Mouse (Mus musculus) spleen, adult 12 weeks (tissue): Measurements from ENCODE around the gene C1ql2.

Experiments
- DNase-seq: peaks from one replicate; pipeline ENCODE4 v3.0.0; 2022; ENCODE audit warnings: low spot score

The C1ql2 gene

DNA sequence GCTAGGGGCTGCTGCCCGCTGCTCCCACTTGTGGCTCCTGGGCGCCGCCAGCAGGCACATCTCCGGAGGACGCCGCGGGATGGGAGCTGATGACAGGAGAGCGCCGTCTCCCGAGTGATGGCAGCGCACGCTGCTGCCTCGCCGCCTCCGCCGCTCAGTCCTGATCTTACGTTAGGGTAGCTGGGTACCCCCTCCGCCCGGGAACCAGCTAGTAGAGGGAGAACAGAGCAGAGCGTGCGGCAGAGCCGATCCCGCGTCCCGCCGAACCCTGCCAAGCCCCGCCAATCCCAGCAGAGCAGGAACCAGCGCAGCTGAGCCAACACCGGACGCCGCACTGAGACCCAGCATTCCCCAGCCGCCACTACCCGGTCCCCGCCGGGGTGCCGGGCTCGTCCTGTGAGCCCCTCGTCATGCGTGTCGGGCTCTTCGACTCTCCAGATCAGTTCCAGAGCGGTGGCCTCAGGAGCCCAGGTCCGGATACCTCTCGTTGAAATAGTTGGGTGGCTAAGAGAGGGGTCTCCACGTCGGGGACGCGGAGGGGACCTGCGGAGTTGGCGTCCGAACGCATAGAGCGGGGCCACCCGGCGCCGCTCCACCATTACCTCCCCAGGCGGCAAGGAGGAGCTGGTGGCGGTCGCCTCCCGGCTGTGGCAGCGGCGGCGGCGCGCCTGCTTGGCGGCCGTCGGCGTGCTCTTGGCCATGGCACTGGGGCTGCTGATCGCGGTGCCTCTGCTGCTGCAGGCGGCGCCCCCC is at the start of gene C1ql2:
TSS of gene C1ql2 (plus strand) at position 164 of the 753 bp plus-strand sequence.
- DNase-seq: no peak

DNA sequence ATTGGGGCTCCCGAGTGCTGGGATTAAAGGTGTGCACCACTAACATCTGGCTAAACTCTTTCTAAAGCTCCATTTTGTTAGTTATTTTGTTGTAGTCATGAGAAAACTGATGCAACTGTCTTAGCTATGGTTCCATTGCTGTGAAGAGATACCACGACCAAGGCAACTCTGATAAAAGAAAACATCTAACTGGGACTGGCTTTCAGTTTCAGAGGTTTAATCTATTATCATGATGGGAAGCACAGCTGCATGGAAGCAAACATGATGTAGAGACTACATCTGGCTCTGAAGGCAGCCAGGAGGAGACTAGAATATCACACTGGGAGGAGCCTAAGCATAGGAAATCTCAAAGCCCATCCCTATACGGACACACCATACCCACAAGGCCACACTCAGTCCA is 48.7 kb upstream of the C1ql2 start:
- no peak for DNase-seq

DNA sequence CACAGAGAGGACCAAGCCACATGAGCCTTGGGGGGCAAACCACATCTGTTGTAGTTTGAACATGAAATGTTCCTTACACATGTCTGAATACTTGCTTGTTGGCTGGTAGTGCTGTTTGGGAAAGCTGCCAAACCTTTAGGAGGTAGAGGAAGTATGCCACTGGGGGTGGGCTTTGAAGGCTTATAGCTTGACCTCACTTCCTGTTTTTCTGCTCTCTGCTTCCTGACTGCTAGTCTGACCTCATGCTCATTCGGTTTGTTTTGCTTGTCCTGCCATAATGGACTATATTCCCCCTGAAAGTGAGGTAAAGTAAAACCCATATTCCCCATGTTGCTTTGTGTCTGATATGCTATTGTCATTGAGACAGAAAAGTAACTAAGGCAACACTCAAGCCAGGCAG is 46.6 kb upstream of the C1ql2 start:
- DNase-seq: no peak

DNA sequence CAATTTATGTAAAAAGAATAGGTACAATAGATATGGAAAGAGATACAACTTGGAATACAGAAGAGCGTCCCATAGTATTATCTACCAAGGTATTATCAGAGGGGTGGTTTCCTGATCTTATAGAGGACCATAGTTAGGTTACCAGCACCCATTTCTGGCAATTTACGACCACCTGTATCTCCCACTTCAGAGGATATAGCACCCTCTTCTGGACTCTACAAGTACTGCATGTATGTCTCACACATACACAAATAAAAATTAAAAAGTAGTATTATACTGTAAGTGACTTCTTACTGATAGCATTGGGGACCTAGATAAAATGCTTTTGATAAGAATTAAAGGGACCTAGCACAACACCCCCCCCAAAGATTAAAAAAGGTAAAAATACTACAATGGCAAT is 43.4 kb upstream of the C1ql2 start:
- no peak for DNase-seq

DNA sequence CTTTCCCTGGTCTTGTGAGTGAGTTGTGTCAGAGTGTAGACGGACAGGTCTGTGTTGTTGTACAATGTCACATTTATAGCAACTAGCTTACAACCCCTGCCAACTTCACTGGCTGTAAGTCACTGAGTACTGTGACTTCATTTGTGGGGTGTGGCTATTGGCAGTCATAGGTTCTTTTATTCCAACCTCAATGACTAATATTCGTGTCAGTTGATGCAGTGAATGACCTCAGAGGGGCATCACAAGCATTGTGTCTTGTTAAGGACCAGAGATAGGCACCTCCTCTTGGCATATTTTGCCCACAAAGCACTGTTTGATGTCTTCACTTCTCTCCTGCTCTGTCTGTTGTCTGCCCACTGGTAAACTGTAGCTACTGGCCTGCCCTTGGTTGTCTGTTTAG is 34.6 kb upstream of the C1ql2 start:
- DNase-seq: no peak

DNA sequence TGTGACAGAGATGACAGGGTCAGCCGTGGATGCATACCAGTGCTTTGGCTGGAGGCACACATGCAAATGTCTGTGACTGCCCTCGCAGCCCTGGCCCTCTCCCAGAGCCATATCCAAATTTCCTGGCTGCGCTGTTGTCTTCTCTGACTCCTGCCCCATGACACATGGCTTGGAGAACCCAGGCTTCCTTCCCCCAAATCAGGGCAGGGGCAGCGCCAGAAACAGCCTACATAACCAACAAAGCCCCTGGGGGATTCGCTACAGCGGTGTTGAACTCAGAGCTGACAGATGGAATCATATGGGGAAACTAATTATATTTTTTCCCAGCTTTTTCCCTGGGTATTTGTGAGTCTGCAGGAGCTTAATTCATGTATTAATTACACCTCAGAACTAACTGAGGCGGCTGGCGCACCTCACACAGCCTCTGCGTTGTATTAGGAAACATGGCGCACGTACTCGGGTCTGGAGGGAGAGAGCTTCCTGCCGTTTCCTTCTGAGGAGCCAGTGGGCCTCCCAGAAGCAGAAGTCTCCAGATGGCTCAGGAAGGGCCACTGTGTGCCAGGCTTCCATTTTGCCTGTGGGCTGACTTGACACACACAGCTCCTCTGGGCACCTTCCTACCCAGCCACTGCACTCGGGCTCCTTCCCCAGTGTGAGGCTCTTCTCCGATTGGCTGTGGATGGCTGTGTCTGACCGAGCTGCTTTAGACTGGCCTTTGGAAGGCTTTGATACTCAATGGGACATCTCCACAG is 18.9 kb upstream of the C1ql2 start:
- no peak for DNase-seq

- no peak for DNase-seq
Observed at GRCm38 (mm10) chr1:120323131-120323561, 17.2 kb upstream of the C1ql2 start.

- peak; percentile 7 for DNase-seq
Observed at GRCm38 (mm10) chr1:120327714-120328113, 12.7 kb upstream of the C1ql2 start.

DNA sequence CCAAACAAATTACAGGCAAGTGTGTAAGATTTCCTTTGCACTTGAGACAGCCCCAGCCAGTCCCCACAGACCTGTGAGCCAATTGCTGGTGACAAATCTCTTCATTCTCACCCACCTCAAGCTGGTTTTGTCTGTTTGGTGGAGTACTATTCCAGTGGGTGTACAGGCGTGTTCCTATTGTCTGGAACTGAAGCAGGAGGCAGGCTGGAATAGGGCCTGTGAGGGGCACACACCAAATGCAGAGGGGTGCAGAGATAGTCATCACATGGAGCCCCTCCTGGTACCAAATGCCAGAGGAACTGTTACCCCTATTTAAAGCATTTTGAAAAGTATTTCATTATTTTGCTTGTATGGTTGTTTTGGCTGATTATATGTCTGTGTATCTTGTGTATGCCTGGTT is 12.2 kb upstream of the C1ql2 start:
- DNase-seq: no peak

DNA sequence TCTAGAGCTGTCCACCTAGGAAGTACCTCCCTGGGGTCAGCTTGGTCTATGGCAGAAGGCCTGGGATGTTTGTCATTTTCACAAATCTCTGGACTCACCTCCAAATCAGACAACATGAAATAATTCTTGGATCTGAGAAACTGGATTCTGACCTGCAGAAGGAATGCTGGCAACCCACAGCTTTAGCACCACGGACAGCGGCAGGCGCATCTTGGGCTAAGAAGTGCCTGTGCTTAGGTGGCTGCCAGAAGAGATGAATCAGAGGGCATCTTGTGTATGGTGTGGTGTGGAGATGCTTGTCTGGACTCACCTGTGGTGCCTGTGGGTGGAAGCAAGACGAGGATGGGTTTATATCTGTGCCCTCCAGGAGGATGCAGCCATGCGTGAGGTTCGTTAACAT is 8.5 kb upstream of the C1ql2 start:
- DNase-seq: no peak

- DNase-seq: no peak
Observed at GRCm38 (mm10) chr1:120337970-120338369, 2.4 kb upstream of the C1ql2 start.

DNA sequence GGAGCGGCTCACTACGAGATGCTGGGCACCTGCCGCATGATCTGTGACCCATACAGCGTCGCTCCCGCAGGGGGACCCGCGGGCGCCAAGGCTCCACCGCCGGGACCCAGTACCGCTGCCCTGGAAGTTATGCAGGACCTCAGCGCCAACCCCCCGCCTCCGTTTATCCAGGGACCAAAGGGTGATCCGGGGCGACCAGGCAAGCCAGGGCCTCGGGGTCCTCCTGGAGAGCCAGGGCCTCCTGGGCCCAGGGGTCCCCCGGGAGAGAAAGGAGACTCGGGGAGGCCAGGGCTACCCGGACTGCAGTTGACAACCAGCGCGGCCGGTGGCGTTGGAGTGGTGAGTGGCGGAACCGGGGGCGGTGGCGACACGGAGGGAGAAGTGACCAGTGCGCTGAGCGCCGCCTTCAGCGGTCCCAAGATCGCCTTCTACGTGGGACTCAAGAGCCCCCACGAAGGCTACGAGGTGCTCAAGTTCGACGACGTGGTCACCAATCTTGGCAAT is 842 bp downstream of the C1ql2 start:
- DNase-seq: no peak

- DNase-seq: no peak
Observed at GRCm38 (mm10) chr1:120341811-120342370, 1.5 kb downstream of the C1ql2 start.

DNA sequence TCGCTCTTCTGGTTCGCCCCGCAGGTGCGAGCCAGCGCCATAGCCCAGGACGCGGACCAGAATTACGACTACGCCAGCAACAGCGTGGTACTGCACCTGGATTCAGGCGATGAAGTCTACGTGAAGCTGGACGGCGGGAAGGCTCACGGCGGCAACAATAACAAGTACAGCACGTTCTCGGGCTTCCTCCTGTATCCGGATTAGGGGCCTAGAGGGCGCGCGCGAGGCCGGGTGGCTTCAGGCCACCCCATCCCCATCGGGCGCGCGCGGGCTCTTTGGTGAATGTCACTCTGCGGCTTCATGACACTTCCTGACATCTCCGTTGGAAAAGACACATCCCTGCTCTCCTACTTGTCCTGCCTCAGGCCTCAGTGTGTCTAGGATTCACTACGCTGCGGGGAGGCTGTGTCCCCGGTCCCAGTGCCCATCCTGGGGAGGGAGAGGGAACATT is 2.0 kb downstream of the C1ql2 start:
- no peak for DNase-seq

- no peak for DNase-seq
Observed at GRCm38 (mm10) chr1:120345001-120345400, 4.6 kb downstream of the C1ql2 start.

- DNase-seq: no peak
Observed at GRCm38 (mm10) chr1:120354387-120354786, 14.0 kb downstream of the C1ql2 start.

DNA sequence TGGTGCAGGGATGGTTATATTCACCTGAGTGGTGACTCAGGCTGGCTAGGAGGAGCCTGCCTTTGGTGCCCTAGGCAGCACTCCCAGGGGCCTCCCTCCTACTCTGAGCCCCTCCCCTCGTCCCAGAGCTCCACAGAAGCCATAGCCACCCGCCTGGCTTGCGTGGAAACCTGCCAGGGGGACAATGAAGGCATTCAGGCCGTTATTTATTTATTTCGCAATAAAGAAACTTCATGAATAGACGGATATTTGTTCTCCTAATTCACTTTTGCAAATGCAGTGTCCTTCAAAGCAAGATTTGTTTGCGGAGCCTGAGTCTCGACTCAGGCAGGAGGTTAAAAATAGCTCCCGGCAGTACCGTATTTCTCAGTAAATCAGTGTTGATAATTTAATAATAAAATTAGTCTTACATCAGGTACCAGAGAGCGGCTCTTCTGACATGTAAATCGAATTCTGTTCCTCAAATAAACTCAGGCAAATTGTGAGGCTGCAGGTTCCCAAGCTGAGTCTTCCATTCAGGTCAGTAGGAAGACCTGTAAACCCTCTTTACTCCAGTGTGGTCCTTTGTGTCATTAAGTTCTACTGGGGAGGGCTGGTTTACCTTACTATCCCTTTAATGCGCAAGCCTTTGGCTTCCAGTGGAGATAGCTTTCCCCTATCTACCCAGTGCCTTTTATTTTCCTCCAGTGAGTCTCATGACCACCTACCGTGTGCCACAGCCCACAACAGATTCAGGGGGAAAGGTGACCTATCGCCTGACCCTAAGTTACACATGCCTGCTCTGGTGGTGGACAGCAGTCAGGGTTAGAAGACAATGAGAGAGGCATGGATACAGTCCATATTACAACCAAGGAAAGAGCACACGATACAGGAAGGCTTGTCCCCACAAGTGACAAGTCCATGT is 17.2 kb downstream of the C1ql2 start:
- DNase-seq: no peak

- no peak for DNase-seq
Observed at GRCm38 (mm10) chr1:120363638-120364037, 23.3 kb downstream of the C1ql2 start.

DNA sequence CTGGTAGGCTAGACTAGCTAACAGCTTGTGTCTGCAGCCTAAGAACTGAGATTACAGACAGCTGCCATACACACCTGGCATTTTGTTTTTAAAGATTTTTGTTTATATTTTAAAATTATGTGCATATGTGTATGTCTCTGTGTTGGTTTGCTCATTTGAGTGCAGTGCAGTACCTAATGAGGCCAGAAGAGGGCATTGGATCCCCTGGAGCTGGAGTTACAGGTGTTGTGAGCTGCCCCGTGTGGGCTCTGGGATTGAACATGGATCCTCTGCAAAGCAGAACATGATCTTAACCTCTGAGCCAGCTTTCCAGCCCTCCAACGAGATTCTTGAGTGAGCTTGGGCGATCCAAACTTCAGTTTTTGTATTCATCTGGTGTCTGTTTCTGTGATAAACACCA is 27.8 kb downstream of the C1ql2 start:
- no peak for DNase-seq

DNA sequence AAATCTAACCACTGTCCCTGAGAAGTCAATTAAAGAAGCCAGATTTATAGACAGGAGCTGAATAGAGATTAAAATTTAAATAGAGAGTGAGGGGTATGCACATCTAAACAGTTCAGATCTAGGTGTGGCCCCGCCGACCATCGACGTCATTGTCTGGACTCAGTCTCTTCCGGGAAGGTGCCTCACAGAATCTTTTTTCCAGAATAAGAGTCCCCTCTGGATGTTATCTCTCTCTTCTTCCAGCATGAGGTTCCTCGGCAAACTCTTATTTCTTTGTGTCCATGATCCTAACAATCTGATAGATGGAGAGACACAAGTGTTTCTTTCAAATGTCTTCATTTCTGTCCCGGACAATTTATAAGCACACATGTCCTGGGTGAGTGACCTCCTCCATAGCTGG is 33.7 kb downstream of the C1ql2 start:
- DNase-seq: no peak

- DNase-seq: no peak
Observed at GRCm38 (mm10) chr1:120374832-120375231, 34.5 kb downstream of the C1ql2 start.

DNA sequence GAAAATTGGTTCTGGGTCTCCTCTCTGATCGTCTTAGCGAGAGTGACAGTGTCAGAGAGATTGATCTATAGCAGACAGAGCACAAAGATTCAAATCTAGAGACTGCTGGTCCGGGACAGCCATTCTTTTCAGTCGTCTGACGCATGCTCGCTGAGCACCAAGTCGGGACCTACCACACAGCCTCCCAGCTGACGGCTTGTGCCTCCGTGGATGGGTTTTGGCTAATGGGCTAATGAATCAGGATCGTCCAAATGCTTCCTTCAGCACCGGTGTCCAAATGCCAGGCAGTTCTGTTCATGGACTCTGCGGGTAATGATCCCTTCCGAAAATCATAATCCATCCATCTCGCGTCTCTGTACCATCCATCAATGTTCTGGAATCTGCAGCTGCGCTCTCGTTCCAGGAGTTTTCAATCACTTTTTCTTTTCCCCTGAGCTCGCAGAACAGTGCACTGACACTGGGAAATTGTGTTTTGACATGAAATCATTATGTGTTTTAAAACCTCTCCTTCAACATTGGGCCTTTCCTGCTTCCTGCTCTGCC is 44.7 kb downstream of the C1ql2 start:
- DNase-seq: no peak
